Mouse (Mus musculus): ENCODE results near the gene Meis2. TPM values are rescaled to one million over a fixed set of nuclear protein-coding genes. Genes with fewer than 3 reads are reported as not detected.

Gene Meis2
- polyA plus RNA-seq, 1 experiment from 2014 or later = 79.0 TPM

DNA sequence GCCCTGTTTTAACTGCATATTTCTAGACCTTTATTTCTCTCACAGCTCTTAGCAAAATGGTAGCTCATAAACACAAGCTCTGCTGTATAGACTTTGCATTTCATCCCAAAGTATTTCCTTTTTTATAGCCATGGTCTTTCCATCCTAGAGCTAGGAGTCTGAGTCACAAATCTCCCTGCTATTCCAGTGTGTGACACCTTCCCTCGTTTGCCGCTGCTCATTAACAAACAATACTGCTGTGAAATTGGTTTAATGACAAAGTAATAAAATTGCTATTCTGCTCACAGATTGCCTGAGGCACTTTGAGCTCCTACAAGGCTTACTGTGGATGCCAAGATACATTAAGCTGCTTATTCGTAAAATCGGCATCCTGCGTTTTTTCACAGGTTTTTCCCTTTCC, 168.1 kb downstream of the Meis2 start:
- 46% methylated on average over 5 of the region's 5 CpGs for WGBS

GRCm38 (mm10) chr2:115897001-115897400, 168.6 kb downstream of the Meis2 start:
- Histone ChIP-seq H3K4me1 (replicated peaks) (peaks cover 47% of the 10 kb centered on the region), H3K36me3 (no peaks in the 10 kb centered on the region), H3K27ac (no peak overlapping the region), H3K4me3 (replicated peaks) (no peak overlapping the region), H3K4me2 (replicated peaks) (no peak overlapping the region), H3K27me3 (no peaks in the 10 kb centered on the region), H3K9ac (replicated peaks) (no peak overlapping the region), H3K9me3 (no peaks in the 10 kb centered on the region)
- ATAC-seq = no peak
- 42% methylated on average over 2 of the region's 2 CpGs for WGBS

More for the DNA sequence above, 168.1 kb downstream of the Meis2 start:
- Histone ChIP-seq H3K4me1 (replicated peaks) (peaks cover 47% of the 10 kb centered on the region), H3K4me3 (replicated peaks) (no peak overlapping the region), H3K27me3 (no peaks in the 10 kb centered on the region), H3K27ac (peak overlapping the region; percentile 51; the same call in 1 of the 2 replicates), H3K4me2 (replicated peaks) (0 out of 2 replicates have a peak overlapping the region, but pooled peaks have one; percentile 6), H3K9me3 (no peaks in the 10 kb centered on the region), H3K9ac (replicated peaks) (no peak overlapping the region), H3K36me3 (no peaks in the 10 kb centered on the region)
- 0 out of 2 replicates have a peak, but pooled peaks have one; percentile 16 for ATAC-seq

DNA sequence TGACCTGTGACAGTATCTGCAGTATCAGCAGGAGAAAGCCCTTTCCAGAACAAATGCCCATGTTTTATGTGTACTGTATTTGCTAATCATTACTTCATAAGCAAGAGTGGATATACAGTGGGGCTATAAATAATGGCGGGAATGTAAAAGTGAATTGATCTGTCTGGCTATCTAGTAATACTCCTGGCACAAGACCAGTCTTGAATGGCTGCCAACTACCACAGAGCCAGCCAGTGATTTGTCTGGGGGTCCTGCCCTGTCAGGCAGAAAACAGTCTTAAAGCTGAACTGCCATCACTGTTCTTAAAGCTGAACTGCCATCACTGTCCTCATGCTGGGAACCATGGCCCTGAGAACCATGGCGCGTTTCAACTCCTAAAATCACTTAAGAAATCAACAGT, 169.9 kb downstream of the Meis2 start:
- H3K4me3 ChIP-seq (replicated peaks) = no peak overlapping the region
- H3K9me3 ChIP-seq = no peaks in the 10 kb centered on the region
- peaks cover 47% of the 10 kb centered on the region for H3K4me1 ChIP-seq (replicated peaks)
- 77% methylated on average over 3 of the region's 3 CpGs for WGBS
- H3K9ac ChIP-seq (replicated peaks) = no peak overlapping the region
- H3K27ac ChIP-seq = 0 out of 2 replicates have a peak overlapping the region, but pooled peaks have one; percentile 25
- no peaks in the 10 kb centered on the region for H3K36me3 ChIP-seq
- peak; percentile 41 for ATAC-seq
- H3K27me3 ChIP-seq = no peaks in the 10 kb centered on the region
- H3K4me2 ChIP-seq (replicated peaks) = no peak overlapping the region

DNA sequence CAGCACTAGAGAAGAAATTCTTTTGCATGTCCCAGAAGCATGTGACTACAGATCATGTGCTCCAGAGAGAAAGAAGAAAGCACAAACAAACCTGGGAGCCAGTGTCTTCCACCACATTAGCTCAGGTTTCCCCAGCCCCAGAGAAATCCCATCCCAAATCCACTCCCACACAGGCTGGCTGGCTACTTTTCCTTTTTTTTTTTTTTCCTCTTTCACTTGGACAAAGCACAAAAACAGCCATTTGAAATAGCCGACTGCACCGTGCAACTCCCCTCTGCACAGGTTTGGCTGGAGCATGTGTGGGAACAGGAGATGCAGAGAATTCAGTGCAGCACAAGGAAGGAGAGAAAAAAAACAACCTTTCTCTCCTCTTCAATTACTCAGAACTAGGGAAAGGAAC, 170.4 kb downstream of the Meis2 start:
- H3K4me2 ChIP-seq (replicated peaks) = no peak overlapping the region
- ATAC-seq = peak; percentile 3; the same call in 1 of the 2 replicates
- WGBS = 51% methylated on average over 2 of the region's 2 CpGs

DNA sequence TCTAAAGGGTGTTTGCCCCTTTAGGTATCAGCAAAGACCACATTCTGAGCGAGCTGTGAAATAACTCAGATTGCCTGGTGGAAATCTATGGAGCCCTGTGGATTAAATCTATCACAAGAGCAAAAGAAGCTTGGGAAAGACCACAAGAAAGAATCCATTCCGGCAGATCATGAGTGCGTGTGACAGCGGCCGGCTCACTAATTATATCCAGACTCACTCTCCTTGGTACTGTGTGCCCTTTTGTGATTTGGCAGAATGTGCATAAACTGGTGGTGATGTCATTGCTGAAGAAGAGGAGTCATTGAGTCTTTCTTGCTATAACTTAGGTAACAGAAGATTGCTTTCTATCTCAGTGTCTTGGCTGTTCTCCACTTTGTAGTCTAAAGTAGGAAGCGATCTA, 172.5 kb downstream of the Meis2 start:
- Histone ChIP-seq H3K36me3 (no peaks in the 10 kb centered on the region), H3K27me3 (no peaks in the 10 kb centered on the region), H3K27ac (no peak overlapping the region), H3K9ac (replicated peaks) (no peak overlapping the region), H3K4me2 (replicated peaks) (no peak overlapping the region), H3K9me3 (no peaks in the 10 kb centered on the region), H3K4me3 (replicated peaks) (no peak overlapping the region), H3K4me1 (replicated peaks) (peaks cover 35% of the 10 kb centered on the region)
- no peak for ATAC-seq
- 77% methylated on average over 6 of the region's 6 CpGs for WGBS

More for the DNA sequence above, 170.4 kb downstream of the Meis2 start:
- Histone ChIP-seq H3K4me3 (replicated peaks) (no peak overlapping the region), H3K9me3 (no peaks in the 10 kb centered on the region), H3K9ac (replicated peaks) (no peak overlapping the region), H3K27ac (0 out of 2 replicates have a peak overlapping the region, but pooled peaks have one; percentile 25), H3K36me3 (no peaks in the 10 kb centered on the region), H3K27me3 (no peaks in the 10 kb centered on the region), H3K4me1 (replicated peaks) (peaks cover 47% of the 10 kb centered on the region)

DNA sequence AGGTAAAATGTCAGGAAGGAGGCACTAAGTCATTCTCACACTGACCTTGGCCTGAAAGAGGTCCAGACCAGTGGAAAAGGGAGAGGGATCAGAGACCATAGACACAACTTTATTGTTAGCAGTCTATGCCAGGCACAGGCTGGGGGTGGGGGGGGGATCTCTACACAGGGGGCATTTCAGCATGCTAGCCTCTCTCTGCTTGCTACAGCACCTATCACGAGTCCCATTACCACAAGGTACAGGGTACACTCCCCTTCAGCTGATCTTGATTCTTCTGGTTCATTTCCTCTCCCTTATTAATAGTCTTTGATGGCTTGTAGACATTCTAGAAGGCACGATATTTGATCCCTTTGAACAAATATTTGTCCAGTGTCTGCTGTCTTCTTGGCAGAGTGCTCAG, 174.9 kb downstream of the Meis2 start:
- Histone ChIP-seq H3K9ac (replicated peaks) (no peak overlapping the region), H3K4me1 (replicated peaks) (peaks cover 14% of the 10 kb centered on the region), H3K4me2 (replicated peaks) (no peak overlapping the region), H3K27ac (no peak overlapping the region), H3K36me3 (no peaks in the 10 kb centered on the region), H3K9me3 (no peaks in the 10 kb centered on the region), H3K4me3 (replicated peaks) (no peak overlapping the region), H3K27me3 (no peaks in the 10 kb centered on the region)
- no peak for ATAC-seq
- 80% methylated on average over 2 of the region's 2 CpGs for WGBS

DNA sequence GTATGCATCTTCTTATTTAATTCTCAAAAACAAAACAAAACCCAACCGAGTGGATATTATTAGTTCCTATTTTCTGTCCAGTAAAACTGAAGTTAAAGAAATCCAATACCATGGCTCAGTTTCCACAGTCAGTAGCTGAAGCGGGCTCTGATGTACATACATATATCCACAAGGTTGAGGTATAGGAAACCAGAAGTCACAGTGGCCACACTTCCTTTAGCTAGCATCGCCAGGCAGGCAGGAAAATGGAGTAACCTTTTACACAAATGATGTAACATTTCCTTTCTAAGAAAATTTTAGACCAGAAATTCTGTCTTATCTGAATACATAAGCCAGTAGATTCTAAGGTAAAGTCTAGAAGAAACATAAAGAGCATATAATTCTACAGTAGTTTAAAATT, 175.6 kb downstream of the Meis2 start:
- Histone ChIP-seq H3K27me3 (no peaks in the 10 kb centered on the region), H3K9me3 (no peaks in the 10 kb centered on the region), H3K4me1 (replicated peaks) (peaks cover 7% of the 10 kb centered on the region), H3K4me3 (replicated peaks) (no peak overlapping the region), H3K27ac (no peak overlapping the region), H3K4me2 (replicated peaks) (no peak overlapping the region), H3K9ac (replicated peaks) (no peak overlapping the region), H3K36me3 (no peaks in the 10 kb centered on the region)
- 92% methylated on average over 3 of the region's 3 CpGs for WGBS
- ATAC-seq = no peak

GRCm38 (mm10) chr2:115889212-115889611, 176.4 kb downstream of the Meis2 start:
- Histone ChIP-seq H3K27ac (0 out of 2 replicates have a peak overlapping the region, but pooled peaks have one; percentile 15), H3K9ac (replicated peaks) (no peak overlapping the region), H3K4me3 (replicated peaks) (no peak overlapping the region), H3K27me3 (no peaks in the 10 kb centered on the region), H3K36me3 (no peaks in the 10 kb centered on the region), H3K4me2 (replicated peaks) (no peak overlapping the region), H3K9me3 (no peaks in the 10 kb centered on the region), H3K4me1 (replicated peaks) (peaks cover 9% of the 10 kb centered on the region; the same call in 1 of the 2 replicates)
- WGBS = 84% methylated on average over 4 of the region's 4 CpGs
- ATAC-seq = no peak

- Histone ChIP-seq H3K36me3 (no peaks in the 10 kb centered on the region), H3K4me1 (replicated peaks) (peaks cover 16% of the 10 kb centered on the region), H3K9me3 (no peaks in the 10 kb centered on the region), H3K9ac (replicated peaks) (no peak overlapping the region), H3K27ac (no peak overlapping the region), H3K27me3 (no peaks in the 10 kb centered on the region), H3K4me3 (replicated peaks) (no peak overlapping the region), H3K4me2 (replicated peaks) (no peak overlapping the region)
- WGBS = 91% methylated on average over 5 of the region's 5 CpGs
- no peak for ATAC-seq
Measured at GRCm38 (mm10) chr2:115888336-115889077, 177.1 kb downstream of the Meis2 start.

DNA sequence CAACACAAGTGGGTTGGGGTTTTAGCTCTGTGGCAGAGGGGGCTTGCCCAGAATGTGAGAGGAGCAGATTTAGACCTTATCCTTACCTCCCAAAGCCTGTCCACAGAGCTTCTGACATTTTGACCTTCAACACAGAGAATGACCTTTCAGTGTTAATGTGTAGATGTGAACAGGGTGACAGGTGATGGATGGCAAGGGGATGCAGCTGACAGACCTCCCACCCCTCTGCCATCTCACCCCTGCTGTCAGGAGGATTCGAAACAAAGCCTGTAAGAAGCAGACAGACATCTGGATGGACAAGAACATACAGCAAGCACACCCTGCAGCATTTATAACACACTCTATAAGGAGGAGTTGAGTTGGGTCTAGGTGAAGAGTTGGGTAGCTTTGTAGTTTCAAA, 178.0 kb downstream of the Meis2 start:
- no peak for ATAC-seq
- H3K9ac ChIP-seq (replicated peaks) = no peak overlapping the region
- WGBS = 77% methylated on average over 1 of the region's 1 CpGs
- no peak overlapping the region for H3K4me2 ChIP-seq (replicated peaks)
- no peak overlapping the region for H3K27ac ChIP-seq
- H3K4me3 ChIP-seq (replicated peaks) = no peak overlapping the region
- H3K27me3 ChIP-seq = no peaks in the 10 kb centered on the region
- H3K4me1 ChIP-seq (replicated peaks) = peaks cover 20% of the 10 kb centered on the region
- no peaks in the 10 kb centered on the region for H3K9me3 ChIP-seq
- no peaks in the 10 kb centered on the region for H3K36me3 ChIP-seq

- Histone ChIP-seq H3K4me2 (replicated peaks) (0 out of 2 replicates have a peak overlapping the region, but pooled peaks have one; percentile 2), H3K4me1 (replicated peaks) (peaks cover 21% of the 10 kb centered on the region), H3K27ac (peak overlapping the region; percentile 35; the same call in 1 of the 2 replicates), H3K9me3 (no peaks in the 10 kb centered on the region), H3K4me3 (replicated peaks) (no peak overlapping the region), H3K27me3 (no peaks in the 10 kb centered on the region), H3K36me3 (no peaks in the 10 kb centered on the region), H3K9ac (replicated peaks) (no peak overlapping the region)
- 23% methylated on average over 9 of the region's 9 CpGs for WGBS
- ATAC-seq = peak; percentile 80
Measured at GRCm38 (mm10) chr2:115884184-115884583, 181.5 kb downstream of the Meis2 start.

GRCm38 (mm10) chr2:115883520-115883919, 182.1 kb downstream of the Meis2 start:
- WGBS = 66% methylated on average over 10 of the region's 10 CpGs
- Histone ChIP-seq H3K4me1 (replicated peaks) (peaks cover 20% of the 10 kb centered on the region), H3K4me2 (replicated peaks) (no peak overlapping the region), H3K9me3 (no peaks in the 10 kb centered on the region), H3K27me3 (no peaks in the 10 kb centered on the region), H3K4me3 (replicated peaks) (no peak overlapping the region), H3K9ac (replicated peaks) (no peak overlapping the region), H3K36me3 (no peaks in the 10 kb centered on the region), H3K27ac (no peak overlapping the region)
- no peak; the same call in none of the 2 replicates for ATAC-seq

Data from midbrain, embryonic 13.5 days (tissue).